Mouse (Mus musculus) embryonic fibroblast, embryonic 13.5 days (primary cell): ENCODE data around the gene Gm11639.
"Not testable (repeated sequence)": the region's sequence is repeated elsewhere in the genome, so short reads cannot be mapped to it uniquely, and the experiment has no call there.

ENCODE experiments used
- CTCF ChIP-seq: IDR thresholded peaks from 2 replicates; pipeline ENCODE4 v1.5.1; 2011; ENCODE audit warnings: mild to moderate bottlenecking, control low read depth, low read length, moderate library complexity, borderline replicate concordance; ENCODE audit not compliant: insufficient read depth
- POLR2A ChIP-seq: IDR thresholded peaks from 2 replicates; pipeline ENCODE4 v1.6.1; 2011; ENCODE audit warnings: low read depth, mild to moderate bottlenecking, control low read depth, low read length, moderate library complexity

DNA sequence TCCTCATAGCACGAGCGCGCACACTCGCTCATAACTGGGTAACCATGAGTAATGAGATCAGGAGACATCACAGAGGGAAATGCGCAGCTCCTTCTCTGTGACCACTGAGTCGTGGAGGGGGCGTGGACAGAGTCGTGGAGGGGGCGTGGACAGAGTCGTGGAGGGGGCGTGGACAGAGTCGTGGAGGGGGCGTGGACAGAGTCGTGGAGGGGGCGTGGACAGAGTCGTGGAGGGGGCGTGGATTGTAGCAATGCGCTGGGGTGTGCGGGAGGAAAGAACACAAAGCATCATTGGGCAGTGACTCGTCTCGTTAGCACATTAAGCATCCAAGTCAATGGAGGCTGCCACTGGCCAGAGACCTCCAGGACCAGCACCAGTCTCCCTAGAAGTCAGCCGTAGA is 426.9 kb downstream of the Gm11639 start:
- TF ChIP-seq CTCF, POLR2A: not testable (repeated sequence)
